Mouse (Mus musculus) ES-E14 (cell line): ENCODE measurements around the gene Grb10.

Source experiments
- HCFC1 ChIP-seq: IDR thresholded peaks from 2 replicates; pipeline ENCODE4 v1.6.1; 2012; ENCODE audit warnings: low read length, inconsistent platforms, borderline replicate concordance; ENCODE audit not compliant: insufficient read depth
- MAFK ChIP-seq: IDR thresholded peaks from 2 replicates; pipeline ENCODE4 v1.6.1; 2014; ENCODE audit warnings: mild to moderate bottlenecking, low read depth, low read length, inconsistent platforms; ENCODE audit not compliant: insufficient read depth
- ZC3H11A ChIP-seq: IDR thresholded peaks from 2 replicates; pipeline ENCODE4 v1.6.1; 2012; ENCODE audit warnings: low read depth, mild to moderate bottlenecking, inconsistent platforms, low read length, borderline replicate concordance
- ZNF384 ChIP-seq: IDR thresholded peaks from 2 replicates; pipeline ENCODE4 v1.6.1; 2012; ENCODE audit warnings: low read depth, low read length, inconsistent platforms

DNA sequence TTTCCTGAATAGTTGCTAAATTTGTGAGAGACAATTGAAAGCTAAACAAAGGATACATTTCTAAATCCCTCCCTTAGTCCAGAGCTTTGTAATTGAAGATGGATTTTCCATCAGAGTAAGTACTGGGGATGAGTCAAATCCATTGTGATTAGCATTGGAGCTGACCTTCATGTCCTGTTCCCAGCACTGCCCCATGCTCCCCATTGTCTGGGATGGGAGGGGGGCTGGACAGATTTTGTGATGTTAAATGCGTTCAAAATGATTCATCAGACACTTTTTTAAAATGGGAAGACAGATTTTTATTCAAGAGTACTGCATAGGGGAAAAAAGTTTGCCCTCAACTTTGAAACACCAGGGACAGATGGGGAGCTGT, 156.7 kb downstream of the Grb10 start:
- TF ChIP-seq ZNF384 (no peak), HCFC1 (no peak), MAFK (no peak), ZC3H11A (no peak)
